Mouse (Mus musculus) left cerebral cortex, adult 2 months (tissue): Measurements from ENCODE around the gene B4galnt1. TPM values are rescaled to one million over a fixed set of nuclear protein-coding genes. Genes with fewer than 3 reads are reported as not detected.

Source experiments
- DNase-seq, 2 experiments: peaks; one replicate each; pipeline ENCODE4 v3.0.0; 2021 to 2022; ENCODE audit warnings: low spot score in 2 of 2, mixed read lengths in 1 of 2; ENCODE audit errors: extremely low spot score in 1 of 2
- H3K27ac ChIP-seq: fragments of 200-600 bp; 2 replicates; pipeline ENCODE4 v1.8.1; 2022
- H3K4me3 ChIP-seq: fragments of 200-600 bp; 2 replicates; pipeline ENCODE4 v1.8.1; 2022
- CTCF ChIP-seq: fragments of 200-600 bp; IDR thresholded peaks from 2 replicates; pipeline ENCODE4 v1.8.1; 2022; ENCODE audit warnings: antibody characterized with exemption, mild to moderate bottlenecking, moderate library complexity
- intact Hi-C: fragments of 180-260 bp; cut with DNase I; formaldehyde crosslinking; loops from one replicate; pipeline ENCODE4 v1.15.1; 2025
- long read RNA-seq, 2 experiments: library from polyadenylated mRNA; stranded (forward); transcript quantifications; one replicate each; pipeline ENCODE4 v2.0.0; 2021; ENCODE audit warnings: borderline mapping rate in 2 of 2
- total RNA-seq, 2 experiments: library from RNA; stranded (reverse); gene quantifications; 2 replicates each; pipeline ENCODE4 v1.2.3; 2021

Gene B4galnt1
- 100 to 1,000 TPM; 122 to 125 TPM for total RNA-seq
- long read RNA-seq, experiment 1, transcript B4galnt1-201 (11 exons, 2,395 nt), result major isoform, 143 of 243 reads
- long read RNA-seq, experiment 1, partial matches to known transcripts, result 63 of 243 reads
- long read RNA-seq, experiment 1, other reads (novel, unspliced or antisense), result 29 of 243 reads
- long read RNA-seq, experiment 2, transcript B4galnt1-201 (11 exons, 2,395 nt), result major isoform, 96 of 176 reads
- long read RNA-seq, experiment 2, partial matches to known transcripts, result 53 of 176 reads
- long read RNA-seq, experiment 2, other reads (novel, unspliced or antisense), result 22 of 176 reads

GRCm38 (mm10) chr10:127164631-127165353, at the start of gene B4galnt1:
Gene B4galnt1, plus strand, starts transcription at chr10:127165225.
- TF ChIP-seq CTCF, result peak; percentile 96
- intact Hi-C loops, result loop anchor here (1.0 kb wide), 1 partner anchor 41 kb away; no protein-coding TSS in a partner anchor
- peak; percentile 82 to 84 for DNase-seq
- Histone ChIP-seq H3K4me3 (peak within 1 kb of the TSS; percentile 62), H3K27ac (peak within 1 kb of the TSS; percentile 95)

GRCm38 (mm10) chr10:127118470-127118869, 46.6 kb upstream of the B4galnt1 start:
- Histone ChIP-seq H3K27ac (no peak overlapping the region), H3K4me3 (no peak overlapping the region)
- intact Hi-C loops, result no loop called here
- DNase-seq, result no peak
- TF ChIP-seq CTCF, result no peak

- intact Hi-C loops, result no loop called here
- no peak overlapping the region for H3K27ac ChIP-seq
- no peak overlapping the region for H3K4me3 ChIP-seq
- TF ChIP-seq CTCF, result no peak
- DNase-seq, result no peak
These were observed 45.8 kb upstream of the B4galnt1 start for GRCm38 (mm10) chr10:127119229-127119628.

GRCm38 (mm10) chr10:127120301-127121065, 44.5 kb upstream of the B4galnt1 start:
- intact Hi-C loops, result loop anchor here (5.0 kb wide), 1 partner anchor 192 kb away; the partner anchor contains the start of gene Mars
- no peak for DNase-seq
- Histone ChIP-seq H3K4me3 (peak overlapping the region; percentile 91), H3K27ac (peak overlapping the region; percentile 86)
- TF ChIP-seq CTCF, result no peak

- peak; percentile 93 to 95 for DNase-seq
- no peak; the same call in 1 of the 2 replicates for TF ChIP-seq CTCF
- peak within 1 kb of the TSS; percentile 86 for H3K27ac ChIP-seq
- intact Hi-C loops, result loop anchor here (5.0 kb wide), 1 partner anchor 191 kb away; the partner anchor contains the start of gene Mars
- peak within 1 kb of the TSS; percentile 91 for H3K4me3 ChIP-seq
These were observed 44.0 kb upstream of the B4galnt1 start, which contains the start of gene Os9 for GRCm38 (mm10) chr10:127121066-127121477. Gene Os9, minus strand, starts transcription at chr10:127121131.

- intact Hi-C loops, result loop anchor here (1.0 to 5.0 kb wide), 2 partner anchors 104 to 190 kb away; partner anchors contain the start of gene Mars
- no peak for TF ChIP-seq CTCF
- DNase-seq, result no peak
- H3K27ac ChIP-seq, result peak overlapping the region; percentile 70; the same call in 1 of the 2 replicates
- H3K4me3 ChIP-seq, result no peak overlapping the region; the same call in 1 of the 2 replicates
These were observed 43.0 kb upstream of the B4galnt1 start for GRCm38 (mm10) chr10:127122018-127122417.

- no peak for TF ChIP-seq CTCF
- H3K27ac ChIP-seq, result peak overlapping the region; percentile 70
- intact Hi-C loops, result loop anchor here (1.0 to 5.0 kb wide), 3 partner anchors 42 to 189 kb away; partner anchors contain the start of genes B4galnt1 and Mars
- peak; percentile 52 to 66 for DNase-seq
- H3K4me3 ChIP-seq, result peak overlapping the region; percentile 3; the same call in 1 of the 2 replicates
These were observed 42.1 kb upstream of the B4galnt1 start for GRCm38 (mm10) chr10:127122784-127123435.

GRCm38 (mm10) chr10:127123436-127123805, 41.6 kb upstream of the B4galnt1 start:
- peak; percentile 71 to 78 for DNase-seq
- intact Hi-C loops, result loop anchor here (1.0 to 5.0 kb wide), 2 partner anchors 42 to 189 kb away; partner anchors contain the start of genes B4galnt1 and Mars
- Histone ChIP-seq H3K4me3 (peak overlapping the region; percentile 3; the same call in 1 of the 2 replicates), H3K27ac (peak overlapping the region; percentile 70)
- peak; percentile 80 for TF ChIP-seq CTCF

- DNase-seq, result no peak
- peak; percentile 47 for TF ChIP-seq CTCF
- Histone ChIP-seq H3K4me3 (no peak overlapping the region), H3K27ac (no peak overlapping the region)
- intact Hi-C loops, result no loop called here
These were observed 39.6 kb upstream of the B4galnt1 start for GRCm38 (mm10) chr10:127125210-127126001.

GRCm38 (mm10) chr10:127126579-127126978, 38.4 kb upstream of the B4galnt1 start:
- TF ChIP-seq CTCF, result no peak
- H3K4me3 ChIP-seq, result no peak overlapping the region
- intact Hi-C loops, result no loop called here
- DNase-seq, result no peak
- no peak overlapping the region for H3K27ac ChIP-seq
